Mouse (Mus musculus) adrenal gland, postnatal 4 days (tissue): Measurements from ENCODE around the gene Nfkb1. TPM values are rescaled to one million over a fixed set of nuclear protein-coding genes. Genes with fewer than 3 reads are reported as not detected.

ENCODE experiments used
- DNase-seq, 2 experiments: peaks; one replicate each; pipeline ENCODE4 v3.0.0; 2021 to 2022; ENCODE audit warnings: low spot score in 2 of 2, mixed read lengths in 2 of 2
- long read RNA-seq, 2 experiments: library from polyadenylated mRNA; stranded (forward); transcript quantifications; one replicate each; pipeline ENCODE4 v2.0.0; 2021
- total RNA-seq, 2 experiments: library from RNA; stranded (reverse); gene quantifications; 2 replicates each; pipeline ENCODE4 v1.2.3; 2021

Gene Nfkb1
- total RNA-seq, result 10 to 100 TPM; 71.3 to 74.6 TPM
- long read RNA-seq, experiment 1, full-length matches to known transcripts, result 9 of 20 reads
- long read RNA-seq, experiment 1, partial matches to known transcripts, result 9 of 20 reads
- long read RNA-seq, experiment 1, other reads (novel, unspliced or antisense), result 2 of 20 reads
- long read RNA-seq, experiment 2, full-length matches to known transcripts, result 31 of 71 reads
- long read RNA-seq, experiment 2, partial matches to known transcripts, result 28 of 71 reads
- long read RNA-seq, experiment 2, other reads (novel, unspliced or antisense), result 12 of 71 reads

- peak; percentile 38 for DNase-seq
Observed at GRCm38 (mm10) chr3:135691191-135692131, at the start of gene Nfkb1. Gene Nfkb1, minus strand, starts transcription at chr3:135691547.

GRCm38 (mm10) chr3:135740711-135741110 is 49.4 kb upstream of the Nfkb1 start:
- DNase-seq, result no peak

- no peak for DNase-seq
Observed at GRCm38 (mm10) chr3:135734736-135735135, 43.4 kb upstream of the Nfkb1 start.

GRCm38 (mm10) chr3:135732747-135733445 is 41.5 kb upstream of the Nfkb1 start:
- DNase-seq, result no peak

GRCm38 (mm10) chr3:135731292-135732047 is 40.1 kb upstream of the Nfkb1 start:
- peak; percentile 43 to 75 for DNase-seq

- no peak for DNase-seq
Observed at GRCm38 (mm10) chr3:135730790-135731189, 39.4 kb upstream of the Nfkb1 start.

GRCm38 (mm10) chr3:135729575-135729974 is 38.2 kb upstream of the Nfkb1 start:
- no peak for DNase-seq

GRCm38 (mm10) chr3:135728900-135729299 is 37.6 kb upstream of the Nfkb1 start:
- DNase-seq, result no peak

GRCm38 (mm10) chr3:135727339-135727738 is 36.0 kb upstream of the Nfkb1 start:
- DNase-seq, result no peak

- DNase-seq, result no peak
Observed at GRCm38 (mm10) chr3:135726521-135727275, 35.4 kb upstream of the Nfkb1 start.

GRCm38 (mm10) chr3:135726023-135726422 is 34.7 kb upstream of the Nfkb1 start:
- no peak for DNase-seq

- no peak for DNase-seq
Observed at GRCm38 (mm10) chr3:135722104-135722503, 30.8 kb upstream of the Nfkb1 start.

- DNase-seq, result no peak
Observed at GRCm38 (mm10) chr3:135719969-135720368, 28.6 kb upstream of the Nfkb1 start.

GRCm38 (mm10) chr3:135719179-135719532 is 27.8 kb upstream of the Nfkb1 start:
- DNase-seq, result no peak

- DNase-seq, result no peak
Observed at GRCm38 (mm10) chr3:135718323-135719178, 27.2 kb upstream of the Nfkb1 start.

GRCm38 (mm10) chr3:135713016-135713950 is 21.9 kb upstream of the Nfkb1 start:
- DNase-seq, result no peak

- no peak for DNase-seq
Observed at GRCm38 (mm10) chr3:135711613-135712012, 20.3 kb upstream of the Nfkb1 start.

GRCm38 (mm10) chr3:135711040-135711570 is 19.8 kb upstream of the Nfkb1 start:
- no peak for DNase-seq
